Mouse (Mus musculus) kidney, adult 2 months (tissue): Measurements from ENCODE around the gene Kdelr1. TPM values are rescaled to one million over a fixed set of nuclear protein-coding genes. Genes with fewer than 3 reads are reported as not detected.
"Not testable (repeated sequence)": the region's sequence is repeated elsewhere in the genome, so short reads cannot be mapped to it uniquely, and the experiment has no call there.

ENCODE experiments used
- DNase-seq: peaks from one replicate; pipeline ENCODE4 v3.0.0; 2021
- H3K27ac ChIP-seq: fragments of 200-500 bp; 2 replicates; pipeline ENCODE4 v1.5.1; 2012; ENCODE audit warnings: low read depth, low read length, control low read depth, inconsistent platforms; ENCODE audit not compliant: insufficient read depth
- H3K27me3 ChIP-seq: fragments of 200-500 bp; replicated peaks from 2 replicates; pipeline ENCODE4 v1.6.1; 2012; ENCODE audit warnings: mild to moderate bottlenecking, moderate library complexity, low read length, inconsistent platforms; ENCODE audit not compliant: control insufficient read depth, insufficient read depth
- H3K36me3 ChIP-seq: fragments of 200-500 bp; 2 replicates; pipeline ENCODE4 v1.6.1; 2012; ENCODE audit warnings: mild to moderate bottlenecking, moderate library complexity, low read length, inconsistent platforms; ENCODE audit not compliant: control insufficient read depth, insufficient read depth
- H3K4me1 ChIP-seq: fragments of 200-500 bp; 2 replicates; pipeline ENCODE4 v1.6.1; 2011; ENCODE audit warnings: low read length; ENCODE audit not compliant: control insufficient read depth, insufficient read depth
- H3K4me3 ChIP-seq: fragments of 200-500 bp; 2 replicates; pipeline ENCODE4 v1.5.1; 2011; ENCODE audit warnings: mild to moderate bottlenecking, low read depth, low read length, control low read depth; ENCODE audit not compliant: insufficient read depth
- CTCF ChIP-seq: fragments of 200-500 bp; conservative IDR thresholded peaks from 2 replicates; pipeline ENCODE4 v1.5.1; 2011; ENCODE audit warnings: low read depth, mild to moderate bottlenecking, control low read depth, low read length, moderate library complexity, mixed read lengths; ENCODE audit not compliant: insufficient read depth, insufficient read length
- POLR2A ChIP-seq: fragments of 200-500 bp; IDR thresholded peaks from one replicate; pipeline ENCODE4 v1.6.1; 2011; ENCODE audit warnings: low read depth, low read length, control low read depth
- WGBS: fragments of 180-500 bp; shearing (Covaris S2); methylation state at CpG from one replicate; pipeline ENCODE4 v1.1.7; 2018; 5-methylcytosine and 5-hydroxymethylcytosine counted together
- polyA plus RNA-seq: library from polyadenylated mRNA; depleted of rRNA; stranded (reverse); fragments of >200 nt; gene quantifications from 2 replicates; pipeline ENCODE4 v1.2.3, GENCODE M21; 2012

Kdelr1 gene
- polyA plus RNA-seq, 1 experiment, result 331 TPM

- WGBS, result 4% methylated on average over 30 of the region's 30 CpGs
- Histone ChIP-seq H3K4me3 (no peak overlapping the region), H3K36me3 (no peaks in the 10 kb centered on the region), H3K27me3 (no peaks in the 10 kb centered on the region), H3K4me1 (peaks cover 12% of the 10 kb centered on the region), H3K27ac (no peak overlapping the region)
- TF ChIP-seq CTCF (no peak), POLR2A (no peak)
- DNase-seq, result no peak
Measured at GRCm38 (mm10) chr7:45870282-45871058, 2.1 kb upstream of the Kdelr1 start.

GRCm38 (mm10) chr7:45873061-45873947 is 732 bp downstream of the Kdelr1 start:
- peaks cover 6% of the 10 kb centered on the region; the same call in 1 of the 2 replicates for H3K4me1 ChIP-seq
- H3K36me3 ChIP-seq, result peaks cover 3% of the 10 kb centered on the region
- TF ChIP-seq CTCF (no peak), POLR2A (no peak)
- DNase-seq, result peak; percentile 79
- H3K4me3 ChIP-seq, result peak overlapping the region; percentile 94
- H3K27me3 ChIP-seq, result no peaks in the 10 kb centered on the region
- 1% methylated on average over 28 of the region's 28 CpGs for WGBS
- H3K27ac ChIP-seq, result peak overlapping the region; percentile 94

- 92% methylated on average over 7 of the region's 7 CpGs for WGBS
- DNase-seq, result no peak
- TF ChIP-seq CTCF (no peak), POLR2A (no peak)
- Histone ChIP-seq H3K4me1 (peaks cover 6% of the 10 kb centered on the region; the same call in 1 of the 2 replicates), H3K4me3 (no peak overlapping the region), H3K36me3 (peaks cover 4% of the 10 kb centered on the region), H3K27ac (no peak overlapping the region), H3K27me3 (no peaks in the 10 kb centered on the region)
Measured at GRCm38 (mm10) chr7:45876895-45877294, 4.3 kb downstream of the Kdelr1 start.

- DNase-seq, H3K4me1 ChIP-seq, H3K27me3 ChIP-seq, H3K4me3 ChIP-seq, H3K36me3 ChIP-seq, H3K27ac ChIP-seq: not testable (repeated sequence)
- 89% methylated on average over 1 of the region's 1 CpGs for WGBS
Measured at GRCm38 (mm10) chr7:45878278-45878677, 5.7 kb downstream of the Kdelr1 start, which contains the start of gene Grin2d. Gene Grin2d, minus strand, starts transcription at chr7:45878378.

- no peak overlapping the region for H3K27ac ChIP-seq
- H3K4me1 ChIP-seq, result no peaks in the 10 kb centered on the region
- H3K36me3 ChIP-seq, result peaks cover 4% of the 10 kb centered on the region
- DNase-seq, result no peak
- over 99% methylated on average over 4 of the region's 4 CpGs for WGBS
- no peaks in the 10 kb centered on the region for H3K27me3 ChIP-seq
- H3K4me3 ChIP-seq, result no peak overlapping the region
- TF ChIP-seq CTCF, result no peak
- TF ChIP-seq POLR2A, result no peak
Measured at GRCm38 (mm10) chr7:45880531-45880930, 8.0 kb downstream of the Kdelr1 start.

- no peak for DNase-seq
- Histone ChIP-seq H3K4me3 (no peak overlapping the region), H3K4me1 (no peaks in the 10 kb centered on the region), H3K36me3 (peaks cover 4% of the 10 kb centered on the region), H3K27ac (no peak overlapping the region), H3K27me3 (no peaks in the 10 kb centered on the region)
- 83% methylated on average over 2 of the region's 2 CpGs for WGBS
- TF ChIP-seq CTCF (no peak), POLR2A (no peak)
Measured at GRCm38 (mm10) chr7:45881011-45881410, 8.4 kb downstream of the Kdelr1 start.

GRCm38 (mm10) chr7:45887246-45887645 is 14.7 kb downstream of the Kdelr1 start:
- no peaks in the 10 kb centered on the region for H3K27me3 ChIP-seq
- no peak overlapping the region for H3K27ac ChIP-seq
- DNase-seq, result no peak

More at GRCm38 (mm10) chr7:45887246-45887645, 14.7 kb downstream of the Kdelr1 start:
- TF ChIP-seq CTCF, result no peak
- no peak for TF ChIP-seq POLR2A
- H3K4me3 ChIP-seq, result no peak overlapping the region
- H3K4me1 ChIP-seq, result no peaks in the 10 kb centered on the region
- H3K36me3 ChIP-seq, result no peaks in the 10 kb centered on the region; the same call in 1 of the 2 replicates
- 36% methylated on average over 3 of the region's 3 CpGs for WGBS
